Comparison of ENCODE assay signal across 19 mouse cellular contexts in genomic region chr5:147928668-147929497, GRCm38 (mm10). TPM values are rescaled to one million over a fixed set of nuclear protein-coding genes. Genes with fewer than 3 reads are reported as not detected.
DNase-seq lines count a peak whose midpoint lies in the region; ATAC-seq and TF ChIP-seq lines count a peak whose summit lies in the region.
"Had no signal": no experiment of that assay in that cellular context is flagged by ENCODE, and none has a peak within 500 bp of the region (broad histone marks: within the 10 kb centered on the region; RNA-seq: fewer than 3 reads in every experiment).

No protein-coding gene starts in this region.

- H3K9me3 ChIP-seq in ES-E14 (ENCODE audit: control insufficient read depth, insufficient read depth, low read depth, low read length): no peaks in the 10 kb centered on the region
- H3K9me3 ChIP-seq in intestine, embryonic 16.5 days (ENCODE audit: control insufficient read depth, low read length): no peaks in the 10 kb centered on the region
- H3K9me3 ChIP-seq: forebrain, embryonic 15.5 days; limb, embryonic 10.5 days; lung, embryonic 15.5 days; midbrain, embryonic 10.5 days had no signal

- no peak overlapping the region for H3K4me3 ChIP-seq in left cerebral cortex, adult 2 months
- no peak overlapping the region for H3K4me3 ChIP-seq in ES-E14 (ENCODE audit: insufficient read depth in 1 of 2, low read depth in 1 of 2, low read length in 2 of 2, poor library complexity in 1 of 2, severe bottlenecking in 1 of 2)
- H3K4me3 ChIP-seq in intestine, embryonic 16.5 days (ENCODE audit: low read length): no peak overlapping the region
- H3K4me3 ChIP-seq: forebrain, embryonic 15.5 days; limb, embryonic 10.5 days; lung, embryonic 15.5 days; midbrain, embryonic 10.5 days had no signal

- ATAC-seq in intestine, embryonic 16.5 days: peak; percentile 71
- ATAC-seq: forebrain, embryonic 15.5 days had no signal

- no peaks in the 10 kb centered on the region for H3K27me3 ChIP-seq in intestine, embryonic 16.5 days (replicated peaks; ENCODE audit: control insufficient read depth, insufficient read depth, low read length)
- H3K27me3 ChIP-seq: forebrain, embryonic 15.5 days; lung, embryonic 15.5 days had no signal

- intact Hi-C loops in left cerebral cortex, adult 2 months (cut with DNase I): no loop called here

- peaks cover 2 to 5% of the 10 kb centered on the region in 2 experiments; a peak in 2 of 4 replicates for H3K4me1 ChIP-seq in ES-E14 (ENCODE audit: control insufficient read depth in 2 of 2, insufficient read depth in 2 of 2, low read length in 2 of 2, poor library complexity in 1 of 2)
- H3K4me1 ChIP-seq in intestine, embryonic 16.5 days (ENCODE audit: control insufficient read depth, insufficient read depth, low read length): no peaks in the 10 kb centered on the region
- H3K4me1 ChIP-seq: forebrain, embryonic 15.5 days; limb, embryonic 10.5 days; lung, embryonic 15.5 days; midbrain, embryonic 10.5 days had no signal

- H3K36me3 ChIP-seq in ES-E14 (ENCODE audit: control insufficient read depth, insufficient read depth, low read length, poor library complexity, severe bottlenecking): no peaks in the 10 kb centered on the region
- no peaks in the 10 kb centered on the region for H3K36me3 ChIP-seq in intestine, embryonic 16.5 days (ENCODE audit: control insufficient read depth, insufficient read depth, low read length)
- H3K36me3 ChIP-seq: forebrain, embryonic 15.5 days; limb, embryonic 10.5 days; lung, embryonic 15.5 days; midbrain, embryonic 10.5 days had no signal

- DNase-seq in left cerebral cortex, adult 2 months (ENCODE audit: extremely low spot score in 1 of 2, low spot score in 2 of 2): no peak
- DNase-seq in left cerebral cortex, adult 9 months (ENCODE audit: low spot score in 2 of 2): no peak
- peak; percentile 7 to 11 for DNase-seq in B cell, adult 2 months
- no peak for DNase-seq in ES-E14 (ENCODE audit: low read depth, low spot score)
- DNase-seq in Muller cell, postnatal 12 days (ENCODE audit: inconsistent ontology term): no peak
- DNase-seq in right cerebral cortex, postnatal 36 days (ENCODE audit: low spot score in 2 of 2): no peak
- DNase-seq in cerebellum, postnatal 36 days: no peak
- DNase-seq: adrenal gland, postnatal 10 days; cerebellum, adult 11 months; gastrocnemius, postnatal 36 days; heart, postnatal 10 days; kidney, adult 18-20 months; layer of hippocampus, adult 9-11 months; right cerebral cortex, postnatal 4 days had no signal

- no peak overlapping the region for H3K27ac ChIP-seq in left cerebral cortex, adult 2 months
- H3K27ac ChIP-seq in ES-E14 (ENCODE audit: insufficient read depth, low read depth, low read length, poor library complexity, severe bottlenecking): no peak overlapping the region
- H3K27ac ChIP-seq in intestine, embryonic 16.5 days (ENCODE audit: low read length): no peak overlapping the region
- H3K27ac ChIP-seq: forebrain, embryonic 15.5 days; limb, embryonic 10.5 days; lung, embryonic 15.5 days; midbrain, embryonic 10.5 days had no signal

- H3K9ac ChIP-seq in ES-E14 (ENCODE audit: insufficient read depth, low read depth, low read length, poor library complexity, severe bottlenecking): no peak overlapping the region
- H3K9ac ChIP-seq in intestine, embryonic 16.5 days (ENCODE audit: low read depth, low read length): no peak overlapping the region
- H3K9ac ChIP-seq: forebrain, embryonic 15.5 days; lung, embryonic 15.5 days had no signal

- TF ChIP-seq CTCF in left cerebral cortex, adult 2 months (IDR thresholded peaks at IDR 0.05): peak; percentile 42

- H3K4me2 ChIP-seq in intestine, embryonic 16.5 days (ENCODE audit: low read depth, low read length): no peak overlapping the region
- H3K4me2 ChIP-seq: forebrain, embryonic 15.5 days; lung, embryonic 15.5 days had no signal

- WGBS in intestine, embryonic 16.5 days: 71% methylated on average over 7 of the region's 7 CpGs

- in situ Hi-C loops in ES-E14 (cut with MboI; ENCODE audit: low sequenced_read_pairs in 2 of 2, unreplicated experiment in 2 of 2): no loop called here

TF ChIP-seq in ES-E14, 5 proteins besides CTCF, POLR2A, EP300 and RAD21:
- TF ChIP-seq MAFK (IDR thresholded peaks at IDR 0.05; ENCODE audit: insufficient read depth, low read depth, low read length) (no peak), ZC3H11A (IDR thresholded peaks at IDR 0.05; ENCODE audit: borderline replicate concordance, low read depth, low read length) (peak; percentile 13; the same call in 1 of the 2 replicates)

RNA-seq across cellular contexts. Expression of gene Mtus2, which starts 28.2 kb away (rescaled TPM):
- 10 to 100 TPM; 38.4 to 42.0 TPM for total RNA-seq in left cerebral cortex, adult 2 months (2021)
- total RNA-seq in ES-E14 (2012; rRNA removed): 6.4 and 11.0 TPM in 2 replicates
- polyA plus RNA-seq in intestine, embryonic 16.5 days (2015; fragmentation: Nextera tagmentation; extraction: Ambion mirVana): 20.4 and 21.6 TPM in 2 replicates

RNA-seq across cellular contexts. Expression of gene Slc46a3, which starts 34.3 kb away (rescaled TPM):
- 1 to 10 TPM; 5.5 to 8.8 TPM for total RNA-seq in left cerebral cortex, adult 2 months (2021)
- total RNA-seq in ES-E14 (2012; rRNA removed): 4.1 and 7.0 TPM in 2 replicates
- 21.4 and 39.8 TPM in 2 replicates for polyA plus RNA-seq in intestine, embryonic 16.5 days (2015; fragmentation: Nextera tagmentation; extraction: Ambion mirVana)

Comparison
In these comparisons a context has a peak if more than half of its experiments do, and no peak if none do; other contexts are left out.
1. DNase-seq: peak in B cell, adult 2 months (2 of 2); none in left cerebral cortex, adult 2 months (0 of 2), left cerebral cortex, adult 9 months (0 of 2), ES-E14 (single experiment), Muller cell, postnatal 12 days (single experiment), right cerebral cortex, postnatal 36 days (0 of 2) and cerebellum, postnatal 36 days (0 of 2).